Comparison of ENCODE assay signal across 8 mouse cellular contexts in the genomic region with DNA sequence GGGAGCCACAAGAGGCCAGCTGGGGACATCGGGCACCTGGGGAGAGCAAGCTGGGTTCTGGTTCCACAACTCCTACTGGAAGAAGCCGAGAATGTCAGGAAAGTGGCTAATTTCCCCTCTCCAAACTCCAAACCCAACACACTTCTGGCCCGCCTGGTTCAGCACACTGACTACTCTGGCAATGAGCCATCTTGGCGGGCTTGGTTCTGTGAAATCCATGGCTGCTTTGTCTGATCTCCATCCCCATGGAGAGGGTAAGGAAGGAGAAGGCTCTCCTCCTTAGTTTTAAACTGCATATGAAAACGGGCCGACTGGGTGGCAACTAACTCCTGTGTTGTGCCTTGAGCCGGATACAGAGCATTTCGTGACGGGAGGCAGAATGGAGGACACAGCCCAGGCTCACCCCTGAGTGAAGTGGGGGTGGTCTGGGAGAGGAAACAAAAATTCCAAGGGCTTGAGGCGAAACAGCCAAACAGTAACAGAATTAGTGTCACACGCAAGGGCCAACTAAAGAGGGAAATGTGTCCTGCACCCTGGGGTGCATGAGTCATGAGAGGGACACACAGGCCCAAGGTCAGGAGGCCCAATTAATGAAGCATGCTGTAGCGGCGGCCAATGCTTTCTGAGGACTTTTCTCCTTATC. TPM values are rescaled to one million over a fixed set of nuclear protein-coding genes. Genes with fewer than 3 reads are reported as not detected.
DNase-seq lines count a peak whose midpoint lies in the region; ATAC-seq lines count a peak whose summit lies in the region.

No protein-coding gene starts in this region.

- peak; percentile 25 for DNase-seq in ovary, adult 18-20 months (ENCODE audit: low spot score)
- DNase-seq in ovary, postnatal 36 days (ENCODE audit: low spot score) = no peak
- peak; percentile 27 to 38 for DNase-seq in gastrocnemius, postnatal 36 days
- DNase-seq in kidney, postnatal 25 days = peak; percentile 63 to 79
- no peak for DNase-seq in adipocyte (ENCODE audit: low spot score)
- no peak for DNase-seq in urinary bladder, postnatal 4 days (ENCODE audit: low spot score in 2 of 2)

- intact Hi-C loops in gastrocnemius, postnatal 36 days (cut with DNase I) = no loop called here

- ATAC-seq in forebrain, embryonic 13.5 days = peak; percentile 34; the same call in 1 of the 2 replicates
- no peak for ATAC-seq in forebrain, embryonic 12.5 days (ENCODE audit: low FRiP score)

- H3K27ac ChIP-seq in forebrain, embryonic 13.5 days = 0 out of 2 replicates have a peak overlapping the region, but pooled peaks have one; percentile 4
- H3K27ac ChIP-seq in forebrain, embryonic 12.5 days = no peak overlapping the region

- WGBS in forebrain, embryonic 13.5 days = 75% methylated on average over 13 of the region's 13 CpGs
- WGBS in forebrain, embryonic 12.5 days = 87% methylated on average over 13 of the region's 13 CpGs

- no peaks in the 10 kb centered on the region for H3K4me1 ChIP-seq in forebrain, embryonic 13.5 days
- no peaks in the 10 kb centered on the region; the same call in 1 of the 2 replicates for H3K4me1 ChIP-seq in forebrain, embryonic 12.5 days

- H3K9me3 ChIP-seq in forebrain, embryonic 13.5 days (replicated peaks) = no peaks in the 10 kb centered on the region
- H3K9me3 ChIP-seq in forebrain, embryonic 12.5 days = no peaks in the 10 kb centered on the region

- no peaks in the 10 kb centered on the region for H3K27me3 ChIP-seq in forebrain, embryonic 13.5 days
- no peaks in the 10 kb centered on the region for H3K27me3 ChIP-seq in forebrain, embryonic 12.5 days

- no peak overlapping the region for H3K4me2 ChIP-seq in forebrain, embryonic 13.5 days
- no peak overlapping the region for H3K4me2 ChIP-seq in forebrain, embryonic 12.5 days

- H3K9ac ChIP-seq in forebrain, embryonic 13.5 days = no peak overlapping the region
- H3K9ac ChIP-seq in forebrain, embryonic 12.5 days = no peak overlapping the region

- peaks cover 11% of the 10 kb centered on the region; the same call in 1 of the 2 replicates for H3K36me3 ChIP-seq in forebrain, embryonic 13.5 days (ENCODE audit: poor library complexity, severe bottlenecking)
- H3K36me3 ChIP-seq in forebrain, embryonic 12.5 days (replicated peaks) = peaks cover 4% of the 10 kb centered on the region

- H3K4me3 ChIP-seq in forebrain, embryonic 13.5 days = no peak overlapping the region
- no peak overlapping the region for H3K4me3 ChIP-seq in forebrain, embryonic 12.5 days (replicated peaks)

RNA-seq across cellular contexts. Expression of a gene that starts 59.6 kb away (rescaled TPM):
- not detected in 2 replicates for polyA plus RNA-seq in forebrain, embryonic 13.5 days (2015; fragmentation: Nextera tagmentation; extraction: Ambion mirVana)
- 0.04 TPM in 1 of 2 replicates, not detected in the other for polyA plus RNA-seq in forebrain, embryonic 12.5 days (2016; fragmentation: Nextera tagmentation; extraction: Ambion mirVana)
- not detected for total RNA-seq in gastrocnemius, postnatal 36 days (2021)

Comparison
In these comparisons a context has a peak if more than half of its experiments do, and no peak if none do; other contexts are left out.
1. DNase-seq: peak in ovary, adult 18-20 months (single experiment), gastrocnemius, postnatal 36 days (2 of 2) and kidney, postnatal 25 days (2 of 2); none in ovary, postnatal 36 days (single experiment), adipocyte (single experiment) and urinary bladder, postnatal 4 days (0 of 2).